Mouse (Mus musculus) ES-E14 (cell line): ENCODE measurements around the gene Aes.

Source experiments
- CHD2 ChIP-seq: IDR thresholded peaks from 2 replicates; pipeline ENCODE4 v1.6.1; 2014; ENCODE audit warnings: mild to moderate bottlenecking, low read depth, low read length, inconsistent platforms
- MAFK ChIP-seq: IDR thresholded peaks from 2 replicates; pipeline ENCODE4 v1.6.1; 2014; ENCODE audit warnings: mild to moderate bottlenecking, low read depth, low read length, inconsistent platforms; ENCODE audit not compliant: insufficient read depth
- ZNF384 ChIP-seq: IDR thresholded peaks from 2 replicates; pipeline ENCODE4 v1.6.1; 2012; ENCODE audit warnings: low read depth, low read length, inconsistent platforms

GRCm38 (mm10) chr10:81580441-81581070 is 21.3 kb downstream of the Aes start:
- TF ChIP-seq ZNF384 (no peak), MAFK (no peak), CHD2 (no peak)
